ENCODE assay signal across 19 mouse cellular contexts in genomic region chr1:40537577-40537976, GRCm38 (mm10). TPM values are rescaled to one million over a fixed set of nuclear protein-coding genes. Genes with fewer than 3 reads are reported as not detected.
A peak's percentile ranks its signal among the peaks of the same experiment; 100 is the strongest.
DNase-seq lines count a peak whose midpoint lies in the region; ATAC-seq and TF ChIP-seq lines count a peak whose summit lies in the region.
"Had no signal": no experiment of that assay in that cellular context is flagged by ENCODE, and none has a peak within 500 bp of the region (broad histone marks: within the 10 kb centered on the region; RNA-seq: fewer than 3 reads in every experiment).

No protein-coding gene starts in this region.

- WGBS in kidney, postnatal 0 days = 81% methylated on average over 5 of the region's 5 CpGs
- WGBS in embryonic facial prominence, embryonic 10.5 days = 79% methylated on average over 5 of the region's 5 CpGs

- peak; percentile 58 for TF ChIP-seq CTCF in kidney, postnatal 0 days (IDR thresholded peaks at IDR 0.05; ENCODE audit: low read depth)
- TF ChIP-seq CTCF in brain, embryonic 14.5 days (IDR thresholded peaks at IDR 0.05; ENCODE audit: borderline replicate concordance, extremely low read depth, insufficient read depth, insufficient read length) = peak; percentile 21; the same call in 1 of the 2 replicates

- H3K9me3 ChIP-seq in kidney, postnatal 0 days (replicated peaks; ENCODE audit: low read length) = no peaks in the 10 kb centered on the region
- H3K9me3 ChIP-seq in embryonic facial prominence, embryonic 10.5 days = no peaks in the 10 kb centered on the region
- H3K9me3 ChIP-seq: heart, embryonic 13.5 days; liver, embryonic 12.5 days; midbrain, embryonic 10.5 days; neural tube, embryonic 15.5 days had no signal

- H3K36me3 ChIP-seq in kidney, postnatal 0 days (ENCODE audit: insufficient read depth, low read length) = no peaks in the 10 kb centered on the region
- no peaks in the 10 kb centered on the region for H3K36me3 ChIP-seq in embryonic facial prominence, embryonic 10.5 days (replicated peaks)
- H3K36me3 ChIP-seq: heart, embryonic 13.5 days; liver, embryonic 12.5 days; midbrain, embryonic 10.5 days; neural tube, embryonic 15.5 days had no signal

- no peak for ATAC-seq in kidney, postnatal 0 days (replicated peaks; ENCODE audit: low FRiP score, low read depth)
- ATAC-seq: liver, embryonic 12.5 days had no signal

- H3K4me1 ChIP-seq in kidney, postnatal 0 days (replicated peaks; ENCODE audit: insufficient read depth, low read length) = no peaks in the 10 kb centered on the region
- H3K4me1 ChIP-seq in embryonic facial prominence, embryonic 10.5 days = no peaks in the 10 kb centered on the region
- H3K4me1 ChIP-seq: heart, embryonic 13.5 days; midbrain, embryonic 10.5 days; neural tube, embryonic 15.5 days had no signal

- no peak overlapping the region for H3K9ac ChIP-seq in kidney, postnatal 0 days (ENCODE audit: low read depth, low read length)
- H3K9ac ChIP-seq: heart, embryonic 13.5 days; liver, embryonic 12.5 days; neural tube, embryonic 15.5 days had no signal

- no peak overlapping the region for H3K4me3 ChIP-seq in kidney, postnatal 0 days (replicated peaks; ENCODE audit: low read depth, low read length)
- H3K4me3 ChIP-seq in embryonic facial prominence, embryonic 10.5 days = no peak overlapping the region
- H3K4me3 ChIP-seq: heart, embryonic 13.5 days; liver, embryonic 12.5 days; midbrain, embryonic 10.5 days; myocyte; neural tube, embryonic 15.5 days had no signal

- H3K27me3 ChIP-seq in kidney, postnatal 0 days (ENCODE audit: insufficient read depth, low read length) = no peaks in the 10 kb centered on the region
- H3K27me3 ChIP-seq in embryonic facial prominence, embryonic 10.5 days (replicated peaks; ENCODE audit: low read depth, poor library complexity, severe bottlenecking) = no peaks in the 10 kb centered on the region
- H3K27me3 ChIP-seq: heart, embryonic 13.5 days; liver, embryonic 12.5 days; neural tube, embryonic 15.5 days had no signal

- DNase-seq in gastrocnemius, adult 18-20 months (ENCODE audit: low spot score) = peak; percentile 2
- DNase-seq in gastrocnemius, adult 8-10 months (ENCODE audit: low spot score in 2 of 2) = no peak
- DNase-seq in kidney, postnatal 0 days (ENCODE audit: low spot score) = peak; percentile 17
- no peak for DNase-seq in kidney, adult 8-10 months
- peak; percentile 5 for DNase-seq in lung, postnatal 36 days
- no peak for DNase-seq in lung, adult 18-20 months
- DNase-seq in brain, embryonic 14.5 days (ENCODE audit: low read depth) = peak; percentile 16
- DNase-seq in embryonic facial prominence, embryonic 10.5 days (ENCODE audit: low spot score) = no peak
- DNase-seq: adrenal gland, postnatal 25 days; cerebellum, adult 9-10 months; thymus, adult 18-20 months had no signal

- no peak overlapping the region for H3K27ac ChIP-seq in kidney, postnatal 0 days
- H3K27ac ChIP-seq in embryonic facial prominence, embryonic 10.5 days (replicated peaks) = no peak overlapping the region
- H3K27ac ChIP-seq: heart, embryonic 13.5 days; liver, embryonic 12.5 days; midbrain, embryonic 10.5 days; neural tube, embryonic 15.5 days had no signal

- H3K4me2 ChIP-seq in kidney, postnatal 0 days (ENCODE audit: low read length) = no peak overlapping the region
- H3K4me2 ChIP-seq: heart, embryonic 13.5 days; liver, embryonic 12.5 days; neural tube, embryonic 15.5 days had no signal

- TF ChIP-seq POLR2A in brain, embryonic 14.5 days (IDR thresholded peaks at IDR 0.05; ENCODE audit: borderline replicate concordance, extremely low read depth, insufficient read depth, insufficient read length, poor library complexity, severe bottlenecking) = no peak

RNA-seq across cellular contexts. Expression of gene Il18rap, which starts 22.4 kb away (rescaled TPM):
- total RNA-seq in gastrocnemius, adult 18-20 months (2021) = not detected
- total RNA-seq in gastrocnemius, adult 8-10 months (2022) = not detected
- 0.15 and 0.18 TPM in 2 replicates for polyA plus RNA-seq in kidney, postnatal 0 days (2015; fragmentation: Nextera tagmentation; extraction: Ambion mirVana)
- 0.04 and 0.13 TPM in 2 replicates for polyA plus RNA-seq in brain, embryonic 14.5 days (2012; rRNA removed)
- 0.11 and 0.20 TPM in 2 replicates for polyA plus RNA-seq in embryonic facial prominence, embryonic 10.5 days (2016; fragmentation: Nextera tagmentation; extraction: Ambion mirVana)

RNA-seq across cellular contexts. Expression of gene Slc9a4, which starts 42.3 kb away (rescaled TPM):
- total RNA-seq in gastrocnemius, adult 18-20 months (2021) = under 1 TPM; 0.30 to 0.59 TPM
- under 1 TPM; 0.12 to 0.82 (median 0.57) TPM for total RNA-seq in gastrocnemius, adult 8-10 months (2022)
- 1.2 and 1.4 TPM in 2 replicates for polyA plus RNA-seq in kidney, postnatal 0 days (2015; fragmentation: Nextera tagmentation; extraction: Ambion mirVana)
- polyA plus RNA-seq in brain, embryonic 14.5 days (2012; rRNA removed) = 0.07 and 0.16 TPM in 2 replicates
- polyA plus RNA-seq in embryonic facial prominence, embryonic 10.5 days (2016; fragmentation: Nextera tagmentation; extraction: Ambion mirVana) = not detected in 2 replicates
- total RNA-seq: adrenal gland, postnatal 25 days had no signal
- polyA plus RNA-seq: heart, embryonic 13.5 days; hindbrain, embryonic 11.5 days; intestine, embryonic 14.5 days; limb, embryonic 11.5 days; liver, embryonic 12.5 days; midbrain, embryonic 10.5 days had no signal

Comparison
In these comparisons a context has a peak if more than half of its experiments do, and no peak if none do; other contexts are left out.
1. DNase-seq: peak in gastrocnemius, adult 18-20 months (single experiment), kidney, postnatal 0 days (single experiment), lung, postnatal 36 days (single experiment) and brain, embryonic 14.5 days (single experiment); none in gastrocnemius, adult 8-10 months (0 of 2), kidney, adult 8-10 months (0 of 2), lung, adult 18-20 months (0 of 2) and embryonic facial prominence, embryonic 10.5 days (single experiment).